Mouse (Mus musculus): ENCODE results near the gene Sik3. TPM values are rescaled to one million over a fixed set of nuclear protein-coding genes. Genes with fewer than 3 reads are reported as not detected.

Gene Sik3
- total and polyA plus RNA-seq, 2 experiments = 14.1 to 16.5 TPM

- peaks cover 9% of the 10 kb centered on the region for H3K4me1 ChIP-seq (ENCODE audit: control insufficient read depth, insufficient read depth, low read length)
- no peak for DNase-seq (ENCODE audit: extremely low read depth, low read depth, low spot score)
- H3K27ac ChIP-seq (replicated peaks; ENCODE audit: insufficient read depth, low read depth, low read length) = no peak overlapping the region
- TF ChIP-seq POLR2A (IDR thresholded peaks at IDR 0.05; ENCODE audit: extremely low read depth, insufficient read depth, low read length) (no peak), CTCF (IDR thresholded peaks at IDR 0.05; ENCODE audit: low read depth, low read length) (0 out of 2 replicates have a peak, but pooled peaks have one; percentile 4)
- no peak overlapping the region for H3K9ac ChIP-seq (ENCODE audit: low read depth, low read length)
- H3K79me2 ChIP-seq (ENCODE audit: control insufficient read depth, insufficient read depth, low read length) = peaks cover 40% of the 10 kb centered on the region
- H3K4me3 ChIP-seq (ENCODE audit: insufficient read depth, low read depth, low read length) = no peak overlapping the region
- H3K27me3 ChIP-seq (ENCODE audit: control insufficient read depth, insufficient read depth, low read length) = no peaks in the 10 kb centered on the region
- H3K36me3 ChIP-seq (ENCODE audit: control insufficient read depth, insufficient read depth, low read length) = peaks cover 9% of the 10 kb centered on the region
Measured at GRCm38 (mm10) chr9:45981331-45981730, 31.3 kb upstream of the Sik3 start.

- H3K4me3 ChIP-seq (ENCODE audit: insufficient read depth, low read depth, low read length) = peak overlapping the region; percentile 95
- no peaks in the 10 kb centered on the region for H3K27me3 ChIP-seq (ENCODE audit: control insufficient read depth, insufficient read depth, low read length)
- no peak for TF ChIP-seq POLR2A (IDR thresholded peaks at IDR 0.05; ENCODE audit: extremely low read depth, insufficient read depth, low read length)
- TF ChIP-seq CTCF (IDR thresholded peaks at IDR 0.05; ENCODE audit: low read depth, low read length) = no peak
- peaks cover 9% of the 10 kb centered on the region for H3K4me1 ChIP-seq (ENCODE audit: control insufficient read depth, insufficient read depth, low read length)
- peak overlapping the region; percentile 31 for H3K27ac ChIP-seq (replicated peaks; ENCODE audit: insufficient read depth, low read depth, low read length)
- peaks cover 35% of the 10 kb centered on the region for H3K79me2 ChIP-seq (ENCODE audit: control insufficient read depth, insufficient read depth, low read length)
- H3K36me3 ChIP-seq (ENCODE audit: control insufficient read depth, insufficient read depth, low read length) = no peaks in the 10 kb centered on the region
- WGBS = 3% methylated on average over 23 of the region's 23 CpGs
- H3K9ac ChIP-seq (ENCODE audit: low read depth, low read length) = peak overlapping the region; percentile 97
- peak; percentile 19 for DNase-seq (ENCODE audit: extremely low read depth, low read depth, low spot score)
Measured at GRCm38 (mm10) chr9:45983676-45984408, 28.8 kb upstream of the Sik3 start.

- TF ChIP-seq POLR2A (IDR thresholded peaks at IDR 0.05; ENCODE audit: extremely low read depth, insufficient read depth, low read length) (peak; percentile 63; the same call in 1 of the 2 replicates), CTCF (IDR thresholded peaks at IDR 0.05; ENCODE audit: low read depth, low read length) (no peak)
- DNase-seq (ENCODE audit: extremely low read depth, low read depth, low spot score) = peak; percentile 63
- H3K36me3 ChIP-seq (ENCODE audit: control insufficient read depth, insufficient read depth, low read length) = no peaks in the 10 kb centered on the region
- peak overlapping the region; percentile 70 for H3K27ac ChIP-seq (replicated peaks; ENCODE audit: insufficient read depth, low read depth, low read length)
- H3K79me2 ChIP-seq (ENCODE audit: control insufficient read depth, insufficient read depth, low read length) = peaks cover 33% of the 10 kb centered on the region
- H3K9ac ChIP-seq (ENCODE audit: low read depth, low read length) = peak overlapping the region; percentile 97
- peaks cover 9% of the 10 kb centered on the region for H3K4me1 ChIP-seq (ENCODE audit: control insufficient read depth, insufficient read depth, low read length)
- no peaks in the 10 kb centered on the region for H3K27me3 ChIP-seq (ENCODE audit: control insufficient read depth, insufficient read depth, low read length)
- H3K4me3 ChIP-seq (ENCODE audit: insufficient read depth, low read depth, low read length) = peak overlapping the region; percentile 95
- WGBS = under 1% methylated on average over 71 of the region's 76 CpGs
Measured at GRCm38 (mm10) chr9:45984409-45985228, 28.0 kb upstream of the Sik3 start.

- Histone ChIP-seq H3K4me3 (ENCODE audit: insufficient read depth, low read depth, low read length) (peak overlapping the region; percentile 95), H3K27ac (replicated peaks; ENCODE audit: insufficient read depth, low read depth, low read length) (0 out of 2 replicates have a peak overlapping the region, but pooled peaks have one; percentile 70), H3K4me1 (ENCODE audit: control insufficient read depth, insufficient read depth, low read length) (peaks cover 9% of the 10 kb centered on the region), H3K27me3 (ENCODE audit: control insufficient read depth, insufficient read depth, low read length) (no peaks in the 10 kb centered on the region), H3K79me2 (ENCODE audit: control insufficient read depth, insufficient read depth, low read length) (peaks cover 27% of the 10 kb centered on the region), H3K9ac (ENCODE audit: low read depth, low read length) (no peak overlapping the region), H3K36me3 (ENCODE audit: control insufficient read depth, insufficient read depth, low read length) (no peaks in the 10 kb centered on the region)
- TF ChIP-seq POLR2A (IDR thresholded peaks at IDR 0.05; ENCODE audit: extremely low read depth, insufficient read depth, low read length) (no peak), CTCF (IDR thresholded peaks at IDR 0.05; ENCODE audit: low read depth, low read length) (no peak)
- peak; percentile 75 for DNase-seq (ENCODE audit: extremely low read depth, low read depth, low spot score)
- WGBS = under 1% methylated on average over 4 of the region's 4 CpGs
Measured at GRCm38 (mm10) chr9:45985229-45985567, 27.4 kb upstream of the Sik3 start.

- H3K4me3 ChIP-seq (ENCODE audit: insufficient read depth, low read depth, low read length) = no peak overlapping the region
- no peak for DNase-seq (ENCODE audit: extremely low read depth, low read depth, low spot score)
- WGBS = 84% methylated on average over 4 of the region's 4 CpGs
- no peak overlapping the region for H3K27ac ChIP-seq (replicated peaks; ENCODE audit: insufficient read depth, low read depth, low read length)
- no peaks in the 10 kb centered on the region for H3K27me3 ChIP-seq (ENCODE audit: control insufficient read depth, insufficient read depth, low read length)
- TF ChIP-seq CTCF (IDR thresholded peaks at IDR 0.05; ENCODE audit: low read depth, low read length) (no peak), POLR2A (IDR thresholded peaks at IDR 0.05; ENCODE audit: extremely low read depth, insufficient read depth, low read length) (no peak)
- no peaks in the 10 kb centered on the region for H3K79me2 ChIP-seq (ENCODE audit: control insufficient read depth, insufficient read depth, low read length)
- no peaks in the 10 kb centered on the region for H3K36me3 ChIP-seq (ENCODE audit: control insufficient read depth, insufficient read depth, low read length)
- no peak overlapping the region for H3K9ac ChIP-seq (ENCODE audit: low read depth, low read length)
- H3K4me1 ChIP-seq (ENCODE audit: control insufficient read depth, insufficient read depth, low read length) = no peaks in the 10 kb centered on the region
Measured at GRCm38 (mm10) chr9:45999009-45999408, 13.6 kb upstream of the Sik3 start.
